Mouse (Mus musculus) R1 (cell line): ENCODE results near the gene Slc12a1.

Source experiments
- DNase-seq: peaks from one replicate; pipeline ENCODE4 v3.0.0-alpha.2; 2018; ENCODE audit warnings: low read depth, low spot score

Slc12a1 gene

GRCm38 (mm10) chr2:125152388-125152787 is at the start of gene Slc12a1:
Gene Slc12a1 (plus strand): TSS chr2:125152505.
- DNase-seq: no peak

DNA sequence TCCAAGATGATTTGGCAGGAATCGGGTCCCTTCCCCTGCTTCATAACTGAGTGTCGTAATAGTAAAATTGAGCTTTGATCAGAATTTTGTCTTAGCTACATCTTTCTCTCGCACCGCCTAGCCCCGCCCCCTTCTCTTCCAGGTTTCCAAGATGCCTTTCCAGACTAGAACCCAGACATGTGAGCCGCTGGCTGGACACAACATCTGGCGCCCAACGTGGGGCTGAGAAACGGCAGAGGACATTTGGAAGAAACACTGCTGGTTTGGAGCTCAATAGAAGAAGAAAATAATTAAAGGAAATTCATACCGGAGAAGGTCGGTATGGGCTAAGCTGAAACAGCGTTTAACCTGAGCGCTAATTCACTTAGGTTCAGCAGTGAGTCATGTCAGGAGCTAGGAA is 47.8 kb upstream of the Slc12a1 start:
- peak; percentile 70 for DNase-seq

- DNase-seq: peak; percentile 78
These were observed 45.8 kb upstream of the Slc12a1 start for GRCm38 (mm10) chr2:125106536-125106935.

GRCm38 (mm10) chr2:125119381-125120110 is 32.8 kb upstream of the Slc12a1 start:
- peak; percentile 85 for DNase-seq

- DNase-seq: no peak
These were observed 30.0 kb upstream of the Slc12a1 start for GRCm38 (mm10) chr2:125122288-125122623.

GRCm38 (mm10) chr2:125122624-125123476 is 29.5 kb upstream of the Slc12a1 start:
- peak; percentile 19 for DNase-seq

GRCm38 (mm10) chr2:125123477-125123852 is 28.8 kb upstream of the Slc12a1 start, which contains the start of gene Myef2:
Gene Myef2 (minus strand): TSS chr2:125123661.
- peak; percentile 78 for DNase-seq

DNA sequence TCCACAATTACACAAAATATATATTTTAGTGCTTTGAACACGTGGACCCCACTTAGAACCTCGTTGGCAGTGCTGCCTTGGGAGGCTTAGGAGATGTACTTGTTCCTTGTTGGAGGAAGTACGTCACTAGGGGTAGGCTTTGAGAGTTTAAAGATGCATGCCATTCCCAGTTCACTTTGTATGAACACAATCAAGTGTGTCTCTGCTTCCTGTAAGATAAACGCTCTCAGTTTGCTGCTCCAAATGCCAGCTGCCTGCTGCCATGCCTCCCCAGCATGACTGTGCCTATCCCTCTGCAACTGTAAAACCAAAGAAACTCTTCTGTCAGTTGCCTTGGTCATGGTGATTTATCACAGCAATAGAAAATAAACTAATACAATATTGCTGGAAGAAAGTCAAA is 26.5 kb upstream of the Slc12a1 start:
- DNase-seq: peak; percentile 32

GRCm38 (mm10) chr2:125126792-125127191 is 25.5 kb upstream of the Slc12a1 start:
- no peak for DNase-seq

- peak; percentile 75 for DNase-seq
These were observed 18.2 kb upstream of the Slc12a1 start for GRCm38 (mm10) chr2:125134113-125134512.

- peak; percentile 84 for DNase-seq
These were observed 16.1 kb upstream of the Slc12a1 start, which contains the start of gene Ctxn2 for GRCm38 (mm10) chr2:125135903-125136811. Gene Ctxn2 (plus strand): TSS chr2:125136692.

- no peak for DNase-seq
These were observed 15.5 kb upstream of the Slc12a1 start for GRCm38 (mm10) chr2:125136846-125137245.

GRCm38 (mm10) chr2:125142336-125142735 is 10.0 kb upstream of the Slc12a1 start:
- no peak for DNase-seq

GRCm38 (mm10) chr2:125154294-125154693 is 2.0 kb downstream of the Slc12a1 start:
- no peak for DNase-seq

DNA sequence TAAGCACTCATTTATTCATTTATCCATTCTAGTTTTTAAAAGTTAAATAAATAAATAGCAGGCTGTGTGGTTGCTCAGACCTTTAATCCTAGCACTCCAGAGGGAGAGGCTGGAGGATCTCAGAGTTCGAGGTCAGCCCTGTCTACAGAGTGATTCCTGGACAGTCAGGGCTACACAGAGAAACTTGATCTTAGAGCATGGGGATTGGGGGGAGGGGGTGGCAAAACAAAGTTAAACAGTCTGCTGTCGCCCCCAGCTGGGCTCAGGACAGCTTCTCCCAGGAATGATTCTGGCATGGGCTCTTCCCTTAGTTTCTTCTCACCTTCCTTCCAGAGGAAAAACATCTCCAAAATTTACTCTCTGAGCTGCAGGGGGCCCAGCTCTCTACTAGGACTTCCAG is 3.2 kb downstream of the Slc12a1 start:
- DNase-seq: peak; percentile 18

DNA sequence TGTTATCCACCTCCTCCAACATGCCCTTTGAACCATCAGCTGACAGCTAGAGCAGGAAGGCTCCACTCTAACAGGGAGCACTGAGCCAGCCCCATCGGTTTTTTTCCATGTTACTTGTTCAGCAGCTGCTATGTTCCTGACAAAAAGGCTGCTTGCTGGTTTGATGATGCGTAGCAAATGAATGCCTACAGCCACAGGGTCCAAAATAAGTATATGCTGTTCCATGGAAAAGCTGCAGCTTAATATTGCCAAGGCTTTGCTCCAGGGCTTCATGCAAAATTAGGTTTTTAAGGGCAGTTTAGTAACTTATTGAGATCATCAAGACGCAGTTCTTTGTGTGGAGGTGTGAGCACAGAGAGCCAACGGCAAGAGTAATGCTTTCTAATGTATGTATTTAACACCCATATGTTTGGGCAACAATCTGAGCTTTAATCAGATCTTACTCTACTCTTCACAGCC is 9.7 kb downstream of the Slc12a1 start:
- no peak for DNase-seq

GRCm38 (mm10) chr2:125178225-125178798 is 26.0 kb downstream of the Slc12a1 start:
- DNase-seq: no peak

- no peak for DNase-seq
These were observed 35.6 kb downstream of the Slc12a1 start for GRCm38 (mm10) chr2:125187904-125188303.

- peak; percentile 77 for DNase-seq
These were observed 36.9 kb downstream of the Slc12a1 start for GRCm38 (mm10) chr2:125189197-125189596.

GRCm38 (mm10) chr2:125192905-125193304 is 40.6 kb downstream of the Slc12a1 start:
- DNase-seq: no peak

DNA sequence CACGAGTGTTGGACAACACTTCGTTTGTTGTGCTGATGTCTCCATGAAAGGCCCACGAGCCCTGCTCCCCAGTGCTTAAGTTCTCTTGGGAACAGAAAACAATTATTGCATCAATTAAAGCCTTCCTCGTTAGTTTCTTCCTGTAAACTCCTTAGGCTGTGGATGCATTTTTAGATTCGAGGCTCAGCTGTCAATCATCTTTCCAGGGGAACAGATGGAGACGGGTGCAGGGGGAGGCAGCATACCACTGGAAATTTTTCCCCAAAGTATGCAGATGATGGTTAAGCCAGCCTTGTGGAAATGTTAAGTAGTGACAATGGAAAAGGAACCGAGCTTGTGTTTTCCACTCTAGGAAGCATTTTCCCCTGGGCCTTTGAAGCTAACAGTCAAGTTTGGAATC is 44.5 kb downstream of the Slc12a1 start:
- no peak for DNase-seq
